Mouse (Mus musculus): ENCODE results near the gene Tcf25.

GRCm38 (mm10) chr8:123353216-123353615, 20.3 kb upstream of the Tcf25 start:
- TF ChIP-seq CTCF (IDR thresholded peaks at IDR 0.05; ENCODE audit: insufficient read depth, low read depth, low read length) (no peak), POLR2A (IDR thresholded peaks at IDR 0.05; ENCODE audit: insufficient read depth, low read depth, low read length) (no peak)

Data from olfactory bulb, adult 2 months (tissue).